Mouse (Mus musculus) intestine, embryonic 15.5 days (tissue): ENCODE measurements around the gene Wdr83os. TPM values are rescaled to one million over a fixed set of nuclear protein-coding genes. Genes with fewer than 3 reads are reported as not detected.

Experiments
- polyA plus RNA-seq: library from polyadenylated mRNA; unstranded; fragments of >200 nt; fragmentation: Nextera tagmentation; extraction: Ambion mirVana; gene quantifications from 2 replicates; pipeline ENCODE4 v1.2.1, GENCODE M21; 2015

Wdr83os gene
- polyA plus RNA-seq, 1 experiment from 2014 or later = 133 TPM

Other genes starting within 250 kb of the Wdr83os start
- gene Gadd45gip1, start 249.2 kb upstream of the Wdr83os start, polyA plus RNA-seq = 61.7 and 62.6 TPM in 2 replicates
- 102 and 106 TPM in 2 replicates for gene Rad23a, start 240.1 kb upstream of the Wdr83os start, polyA plus RNA-seq
- gene Calr, start 233.8 kb upstream of the Wdr83os start, polyA plus RNA-seq = 1,038 and 1,157 TPM in 2 replicates
- gene Farsa, start 223.8 kb upstream of the Wdr83os start, polyA plus RNA-seq = 83.1 and 92.7 TPM in 2 replicates
- gene Syce2, start 208.6 kb upstream of the Wdr83os start, polyA plus RNA-seq = 49.9 and 54.4 TPM in 2 replicates
- 42.8 and 49.2 TPM in 2 replicates for gene Gcdh, start 186.8 kb upstream of the Wdr83os start, polyA plus RNA-seq
- gene Klf1, start 178.8 kb upstream of the Wdr83os start, polyA plus RNA-seq = 6.4 and 7.7 TPM in 2 replicates
- 8.7 and 10.2 TPM in 2 replicates for gene Dnase2a, start 172.2 kb upstream of the Wdr83os start, polyA plus RNA-seq
- 1.6 TPM in 2 replicates for gene Mast1, start 143.4 kb upstream of the Wdr83os start, polyA plus RNA-seq
- gene Rtbdn, start 133.7 kb upstream of the Wdr83os start, polyA plus RNA-seq = 0.31 and 0.51 TPM in 2 replicates
- not detected in 2 replicates for gene Gm49661, start 111.3 kb upstream of the Wdr83os start, polyA plus RNA-seq
- 581 and 615 TPM in 2 replicates for gene Prdx2, start 111.2 kb upstream of the Wdr83os start, polyA plus RNA-seq
- 116 and 117 TPM in 2 replicates for gene Rnaseh2a, start 111.0 kb upstream of the Wdr83os start, polyA plus RNA-seq
- 28.4 and 30.7 TPM in 2 replicates for gene Junb, start 102.0 kb upstream of the Wdr83os start, polyA plus RNA-seq
- gene Hook2, start 90.1 kb upstream of the Wdr83os start, polyA plus RNA-seq = 68.7 and 75.8 TPM in 2 replicates
- 0.14 and 0.76 TPM in 2 replicates for gene Best2, start 66.2 kb upstream of the Wdr83os start, polyA plus RNA-seq
- 125 and 130 TPM in 2 replicates for gene Asna1, start 55.5 kb upstream of the Wdr83os start, polyA plus RNA-seq
- gene Trir, start 53.9 kb upstream of the Wdr83os start, polyA plus RNA-seq = 110 and 113 TPM in 2 replicates
- 28.1 and 29.4 TPM in 2 replicates for gene Tnpo2, start 43.8 kb upstream of the Wdr83os start, polyA plus RNA-seq
- gene Fbxw9, start 20.7 kb upstream of the Wdr83os start, polyA plus RNA-seq = 25.2 and 27.4 TPM in 2 replicates
- gene Gm5741, start 12.8 kb upstream of the Wdr83os start, polyA plus RNA-seq = not detected in 2 replicates
- gene Dhps, start 9.0 kb upstream of the Wdr83os start, polyA plus RNA-seq = 56.6 and 57.5 TPM in 2 replicates
- gene Wdr83, start 566 bp downstream of the Wdr83os start, polyA plus RNA-seq = 35.7 and 42.9 TPM in 2 replicates
- gene Man2b1, start 2.5 kb downstream of the Wdr83os start, polyA plus RNA-seq = 55.4 and 55.7 TPM in 2 replicates
- 2.7 TPM in 2 replicates for gene Zfp791, start 42.4 kb downstream of the Wdr83os start, polyA plus RNA-seq
- not detected in 2 replicates for gene Cks1brt, start 71.2 kb downstream of the Wdr83os start, polyA plus RNA-seq
- gene Olfr371, start 145.2 kb downstream of the Wdr83os start, polyA plus RNA-seq = not detected in 2 replicates
- gene Orc6, start 218.9 kb downstream of the Wdr83os start, polyA plus RNA-seq = 91.1 and 97.2 TPM in 2 replicates
- gene Vps35, start 219.1 kb downstream of the Wdr83os start, polyA plus RNA-seq = 167 and 190 TPM in 2 replicates